Mouse (Mus musculus): Measurements from ENCODE around the gene Tmem95.

Tmem95 gene

DNA sequence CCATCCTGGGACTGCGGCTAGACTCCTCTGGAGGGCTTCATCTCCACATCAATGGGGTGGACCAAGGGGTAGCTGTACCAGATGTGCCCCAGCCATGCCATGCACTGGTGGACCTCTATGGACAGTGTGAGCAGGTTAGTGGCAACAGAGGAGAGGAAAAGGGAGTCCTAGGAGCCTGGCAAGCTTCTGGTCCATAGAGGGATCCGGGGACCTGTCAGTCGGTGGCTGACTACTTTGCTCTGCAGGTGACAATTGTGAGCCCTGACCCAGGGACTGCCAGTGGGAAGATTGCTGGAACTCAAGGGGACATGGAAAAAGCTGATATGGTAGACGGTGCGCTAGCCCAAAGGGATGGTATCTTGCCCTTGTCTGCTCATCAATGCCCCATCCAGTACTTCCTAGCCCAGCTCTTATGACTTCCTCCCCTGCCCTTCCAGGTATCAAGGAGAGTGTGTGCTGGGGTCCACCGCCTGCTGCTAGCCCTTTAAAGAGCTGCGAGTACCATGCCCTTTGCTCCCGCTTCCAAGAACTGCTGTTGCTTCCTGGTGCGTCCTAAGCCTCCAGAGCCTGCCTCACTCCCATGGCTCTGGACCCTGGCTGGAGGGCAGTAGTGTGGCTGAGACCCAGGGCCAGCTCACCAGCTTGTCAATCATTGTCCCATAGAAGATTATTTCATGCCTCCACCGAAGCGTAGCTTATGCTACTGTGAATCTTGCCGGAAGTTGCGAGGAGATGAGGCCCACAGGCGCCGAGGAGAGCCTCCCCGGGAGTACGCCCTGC, 33.2 kb upstream of the Tmem95 start:
- DNase-seq, result peak; percentile 87

DNA sequence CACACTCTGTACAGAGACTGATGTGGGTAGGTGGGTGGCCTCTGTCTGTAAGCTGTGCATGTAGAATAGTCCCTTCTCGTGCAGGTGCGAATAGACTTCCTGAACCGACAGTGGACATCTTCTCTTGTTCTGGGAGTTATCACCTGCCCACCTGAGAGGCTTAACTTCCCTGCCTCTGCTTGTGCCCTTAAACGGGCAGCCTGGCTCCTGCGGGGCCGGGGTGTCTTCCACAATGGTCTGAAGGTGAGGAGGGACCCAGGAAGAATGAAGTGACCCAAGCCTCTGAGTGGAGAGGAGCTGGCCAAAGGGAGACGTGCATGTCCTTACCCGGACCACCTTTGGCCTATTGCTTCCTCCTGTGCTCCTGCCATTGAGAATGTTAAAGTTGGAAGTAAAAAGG, 32.4 kb upstream of the Tmem95 start:
- DNase-seq, result peak; percentile 89

DNA sequence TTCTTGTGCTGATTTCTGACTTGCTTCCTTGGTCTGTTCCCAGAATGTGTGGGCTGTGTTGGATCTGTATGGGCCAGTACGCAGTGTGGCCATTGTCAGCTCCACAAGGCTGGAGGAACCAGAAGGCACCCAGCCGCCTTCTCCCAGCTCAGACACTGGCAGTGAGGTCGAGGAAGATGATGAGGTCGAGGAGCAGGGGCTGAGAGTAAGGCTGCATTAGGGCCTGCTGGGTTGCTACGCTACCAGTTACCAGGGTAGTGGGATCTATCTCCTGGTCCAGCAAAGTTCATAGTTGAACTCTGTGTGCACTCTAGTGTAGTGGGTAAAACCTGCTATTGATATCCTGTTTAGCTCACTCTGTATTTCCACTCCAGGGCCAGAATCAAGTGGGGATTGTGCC, 31.4 kb upstream of the Tmem95 start:
- peak; percentile 87 for DNase-seq

DNA sequence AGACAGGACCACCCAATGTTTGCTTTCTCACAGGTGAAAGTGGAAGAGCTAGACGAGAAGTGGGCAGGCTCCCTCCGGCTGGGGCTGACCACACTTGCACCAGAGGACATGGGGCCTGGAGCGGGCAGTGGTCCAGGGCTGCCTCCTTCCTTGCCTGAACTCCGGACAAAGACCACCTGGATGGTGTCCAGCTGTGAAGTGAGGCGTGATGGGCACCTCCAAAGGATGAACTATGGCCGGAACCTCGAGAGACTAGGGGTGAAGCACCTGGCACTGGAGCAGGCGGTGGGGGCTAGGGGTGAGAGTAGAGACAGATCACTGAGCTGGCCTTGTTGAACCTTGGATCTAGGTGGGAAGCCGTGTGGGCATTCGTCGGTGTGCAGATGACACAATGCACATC, 30.8 kb upstream of the Tmem95 start:
- peak; percentile 87 for DNase-seq

DNA sequence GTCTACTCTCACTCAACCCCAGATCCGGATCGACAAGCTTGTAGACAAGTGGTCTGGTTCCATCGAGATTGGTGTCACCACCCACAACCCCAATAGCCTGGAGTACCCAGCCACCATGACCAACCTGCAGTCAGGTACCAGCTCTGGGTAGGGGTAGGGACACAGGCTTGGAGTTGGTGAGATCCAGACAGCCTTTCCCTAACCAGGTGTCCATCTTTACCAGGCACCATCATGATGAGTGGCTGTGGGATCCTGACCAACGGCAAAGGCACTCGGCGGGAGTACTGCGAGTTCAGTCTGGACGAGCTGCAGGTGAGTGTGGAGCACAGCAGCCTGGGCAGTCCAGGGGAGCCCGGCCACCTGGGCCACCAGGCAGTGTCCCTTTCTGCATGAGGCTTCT, 26.5 kb upstream of the Tmem95 start:
- DNase-seq, result peak; percentile 91

DNA sequence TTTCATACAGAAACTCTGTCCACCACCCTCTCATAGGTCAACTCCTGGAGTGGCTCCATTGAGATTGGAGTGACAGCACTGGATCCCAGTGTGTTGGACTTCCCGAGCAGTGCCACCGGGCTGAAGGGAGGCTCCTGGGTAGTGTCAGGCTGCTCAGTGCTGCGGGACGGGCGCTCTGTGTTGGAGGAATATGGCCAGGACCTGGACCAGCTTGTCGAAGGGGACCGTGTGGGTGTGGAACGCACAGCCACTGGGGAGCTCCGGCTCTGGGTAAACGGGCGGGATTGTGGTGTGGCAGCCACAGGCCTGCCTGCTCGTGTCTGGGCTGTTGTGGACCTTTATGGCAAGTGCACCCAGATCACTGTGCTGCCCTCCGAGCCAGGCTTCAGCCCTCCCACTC, 25.2 kb upstream of the Tmem95 start:
- peak; percentile 94 for DNase-seq

DNA sequence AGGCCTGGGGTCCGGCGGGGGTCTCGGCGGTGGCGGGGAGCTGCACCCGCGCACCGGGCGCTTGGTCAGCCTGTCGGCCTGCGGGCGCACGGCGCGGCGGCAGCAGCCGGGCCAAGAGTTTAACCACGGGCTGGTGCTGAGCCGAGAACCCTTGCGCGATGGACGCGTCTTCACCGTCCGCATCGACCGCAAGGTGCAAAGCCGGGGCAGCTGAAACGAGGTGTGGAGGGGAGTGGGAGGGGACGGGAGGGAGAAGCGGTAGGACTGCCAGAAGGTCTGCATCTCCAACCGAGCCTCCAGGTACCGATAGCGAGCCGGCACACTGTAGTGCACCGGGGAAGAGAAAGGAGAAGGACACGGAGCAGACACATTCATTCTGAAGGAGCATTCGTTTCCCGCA, 24.2 kb upstream of the Tmem95 start:
- DNase-seq, result no peak

DNA sequence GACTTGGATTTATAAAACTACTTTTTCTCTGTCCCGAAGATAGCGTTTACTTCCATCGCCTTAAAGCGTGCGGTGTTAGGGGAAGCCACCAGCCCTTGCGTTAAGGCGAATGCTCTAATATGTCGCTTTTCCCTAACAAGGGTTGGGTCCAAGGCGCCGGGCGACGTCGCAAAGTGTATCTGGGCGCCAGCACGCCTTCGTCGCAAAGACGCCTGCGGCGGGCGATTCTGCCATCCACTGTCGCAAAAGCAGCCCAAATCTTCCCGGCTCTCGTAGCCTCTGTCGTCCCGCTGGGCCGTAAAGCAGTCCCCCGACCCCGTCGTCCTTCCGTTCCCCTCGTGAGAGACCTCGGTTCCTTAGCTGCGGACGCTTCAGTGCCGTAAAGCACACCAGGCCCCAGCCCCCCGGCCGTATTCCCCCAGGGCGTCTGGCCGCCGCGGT, 23.6 kb upstream of the Tmem95 start:
- peak; percentile 100 for DNase-seq

DNA sequence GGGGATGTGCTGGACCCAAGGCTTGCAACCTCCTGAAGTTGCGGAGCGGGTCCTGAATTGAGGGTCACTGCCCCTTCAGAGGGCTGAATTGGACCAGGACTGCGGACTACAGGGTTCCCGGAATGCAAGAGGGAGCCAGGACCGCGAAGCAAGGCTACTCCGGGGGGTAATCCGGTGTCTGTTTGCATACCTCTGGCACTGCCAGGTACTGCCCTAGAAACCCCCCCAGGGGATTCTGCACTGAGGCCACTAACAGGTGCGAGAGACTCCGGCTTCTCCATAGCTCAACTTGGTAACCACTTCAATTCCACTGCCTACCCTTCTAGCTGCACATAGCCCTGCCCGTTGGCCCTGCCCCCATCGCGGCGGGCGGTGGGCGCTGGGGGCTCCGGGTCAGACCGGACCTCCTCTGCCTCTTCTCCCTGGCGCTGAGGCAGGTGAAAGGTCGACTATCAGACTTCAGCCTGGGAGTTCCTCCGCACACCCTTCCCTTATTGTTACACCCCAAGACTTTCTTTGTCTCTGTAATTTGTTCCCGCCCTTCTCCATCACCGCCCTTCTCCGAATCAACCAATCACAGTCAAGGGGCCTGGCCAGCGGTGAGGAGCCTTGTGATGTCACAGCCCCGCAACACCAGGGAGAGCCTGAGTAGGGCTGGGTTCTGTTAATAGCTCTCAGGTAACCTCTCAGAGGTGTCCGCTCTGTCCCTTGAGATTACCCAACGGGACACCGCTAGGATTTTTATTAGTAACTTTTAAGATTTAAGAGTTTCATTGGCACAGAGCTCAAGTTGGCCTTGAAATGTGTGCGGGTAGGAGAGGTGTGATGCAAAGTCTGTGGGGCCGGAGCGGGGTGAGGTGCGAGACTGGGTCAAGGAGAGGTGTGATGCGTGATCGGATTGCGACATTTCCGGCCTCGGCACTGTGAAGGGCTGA, 22.9 kb upstream of the Tmem95 start, which contains the start of the genes 2810408A11Rik and Neurl4:
Gene 2810408A11Rik, minus strand, starts transcription at position 517 of the 935 bp plus-strand sequence.
Gene Neurl4, plus strand, starts transcription at position 602 of the 935 bp plus-strand sequence.
- DNase-seq, result peak; percentile 100

DNA sequence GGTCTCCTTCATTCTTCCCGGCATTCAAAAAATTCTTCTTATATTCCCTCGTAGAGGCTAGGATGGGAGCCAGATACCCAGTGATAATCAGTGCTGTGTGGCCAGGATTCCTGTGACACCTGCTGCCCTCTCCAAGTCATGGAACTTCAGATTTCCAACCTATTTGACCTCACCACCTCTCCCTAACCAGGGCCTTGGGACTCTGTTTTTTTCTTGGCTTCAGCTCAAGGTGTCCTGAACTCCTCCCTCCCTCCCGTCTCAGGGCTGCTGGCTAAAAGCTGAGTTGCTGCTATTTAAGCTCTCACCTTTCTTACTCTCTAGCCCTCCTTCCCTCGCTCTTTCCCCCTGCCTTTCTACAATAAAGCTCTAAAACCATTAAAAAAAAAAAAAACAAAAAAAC, 22.1 kb upstream of the Tmem95 start:
- no peak for DNase-seq

DNA sequence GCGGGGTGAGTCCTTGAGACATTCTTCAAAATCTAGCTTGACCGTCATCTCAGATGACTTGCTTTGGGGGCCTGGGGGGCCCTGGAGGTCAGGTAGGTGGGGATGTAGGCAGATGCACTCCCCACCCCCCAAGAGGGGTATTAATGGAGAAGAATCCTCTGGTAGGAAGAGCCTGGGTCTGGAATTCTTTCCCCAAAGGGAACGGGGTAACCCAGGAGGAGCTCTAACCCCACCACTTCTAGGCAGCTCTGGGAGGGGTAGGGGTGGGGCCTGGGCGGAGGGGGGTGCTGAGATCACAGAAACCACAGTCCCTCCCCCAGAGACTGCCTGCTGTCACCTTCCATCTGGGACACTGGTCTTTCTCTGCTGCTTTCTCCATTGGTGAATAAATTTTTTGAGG, 17.5 kb upstream of the Tmem95 start, which contains the start of gene Acap1:
Gene Acap1, minus strand, starts transcription at position 249 of the 400 bp plus-strand sequence.
- DNase-seq, result peak; percentile 87

DNA sequence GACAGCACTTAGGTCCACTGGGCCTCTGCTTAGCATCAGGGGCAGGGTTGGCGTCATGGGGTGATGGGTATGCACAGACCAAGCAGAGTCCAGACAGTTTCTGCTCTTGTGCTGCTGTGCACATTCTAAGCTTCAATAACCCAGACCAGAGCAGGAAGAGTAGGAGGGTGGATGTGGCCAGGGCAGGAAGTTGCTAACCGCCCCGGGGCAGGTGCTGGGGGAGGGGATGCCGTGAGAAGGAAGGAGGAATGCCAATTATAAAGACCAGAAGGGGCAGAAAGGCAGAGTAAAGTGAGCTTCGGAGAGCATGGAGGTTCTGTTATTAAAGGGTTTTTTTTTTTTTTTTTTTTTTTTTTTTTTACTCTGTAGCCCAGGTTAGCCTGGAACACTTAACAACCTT, 16.9 kb upstream of the Tmem95 start:
- DNase-seq, result peak; percentile 90

DNA sequence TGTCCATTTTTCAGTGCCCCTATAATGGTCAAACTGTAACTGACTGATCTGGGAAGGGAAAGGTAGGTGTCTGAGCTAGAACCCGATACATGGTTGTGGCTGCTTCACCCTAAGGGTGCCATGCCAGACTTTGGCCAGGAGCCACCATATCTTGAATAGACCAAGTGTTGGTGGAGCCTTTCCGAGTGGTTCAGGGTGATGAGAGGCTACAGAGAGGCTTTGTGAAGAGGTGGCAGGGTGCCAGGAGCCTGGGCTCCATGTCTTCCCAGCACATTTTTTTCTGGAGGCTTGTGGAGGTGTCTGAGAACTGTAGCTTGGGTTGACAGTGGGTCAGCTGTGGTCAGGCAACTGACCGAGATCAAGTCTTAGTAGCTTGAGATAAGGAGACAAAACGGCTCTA, 13.7 kb upstream of the Tmem95 start:
- DNase-seq, result peak; percentile 88

DNA sequence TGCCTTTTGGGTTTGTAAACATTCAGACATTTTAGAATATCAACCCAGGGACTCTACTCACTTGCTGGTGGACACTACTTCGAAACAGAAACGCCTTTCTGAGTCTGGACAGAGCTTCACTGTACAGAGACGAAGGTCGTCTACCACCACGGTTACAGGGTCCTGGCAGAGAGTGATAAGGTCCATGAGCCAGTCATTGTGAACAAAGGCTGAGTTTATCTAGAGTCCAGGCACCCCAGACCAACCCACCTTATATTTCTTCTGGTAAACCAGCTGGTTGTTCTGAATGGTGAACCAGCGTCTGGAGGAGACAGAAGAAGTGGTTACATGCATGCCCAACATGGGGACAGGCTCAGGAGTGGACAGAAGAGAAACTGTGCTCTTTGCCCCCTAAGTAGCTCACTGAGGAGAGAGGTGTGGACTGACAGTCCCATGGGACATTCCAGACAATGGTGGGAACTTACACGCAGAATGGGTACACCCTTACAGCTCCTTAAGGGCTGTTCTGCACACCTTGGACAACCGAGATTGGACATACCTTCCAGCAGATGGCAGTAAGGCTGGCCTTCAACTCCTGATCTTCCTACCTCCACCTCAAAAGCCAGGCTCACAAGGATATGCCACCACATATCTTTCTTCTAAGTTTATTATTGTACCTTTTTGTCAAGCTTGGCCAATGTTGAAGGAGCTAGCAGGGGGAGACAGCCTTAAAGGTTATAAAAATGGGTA, 9.3 kb upstream of the Tmem95 start:
- no peak for DNase-seq

DNA sequence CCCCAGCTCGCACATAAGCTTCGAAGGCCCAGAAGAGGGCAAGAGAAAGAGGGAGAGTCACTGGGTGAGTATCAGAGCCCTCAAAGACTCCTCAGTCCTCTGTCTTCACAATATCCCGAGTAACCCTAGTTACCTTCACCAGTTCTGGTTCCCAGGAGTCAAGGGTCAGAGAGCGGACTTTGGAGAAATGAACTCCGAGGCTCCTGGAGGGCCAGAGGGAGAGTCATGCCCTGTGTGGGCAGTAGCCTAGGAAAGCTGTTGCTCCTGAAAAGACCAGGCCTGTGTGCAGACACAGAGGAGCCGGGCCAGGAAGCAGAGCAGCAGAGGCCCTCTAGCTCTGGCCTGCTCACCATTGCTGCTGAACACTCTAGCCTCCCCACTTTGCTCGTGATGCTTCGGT, 6.8 kb upstream of the Tmem95 start:
- no peak for DNase-seq

DNA sequence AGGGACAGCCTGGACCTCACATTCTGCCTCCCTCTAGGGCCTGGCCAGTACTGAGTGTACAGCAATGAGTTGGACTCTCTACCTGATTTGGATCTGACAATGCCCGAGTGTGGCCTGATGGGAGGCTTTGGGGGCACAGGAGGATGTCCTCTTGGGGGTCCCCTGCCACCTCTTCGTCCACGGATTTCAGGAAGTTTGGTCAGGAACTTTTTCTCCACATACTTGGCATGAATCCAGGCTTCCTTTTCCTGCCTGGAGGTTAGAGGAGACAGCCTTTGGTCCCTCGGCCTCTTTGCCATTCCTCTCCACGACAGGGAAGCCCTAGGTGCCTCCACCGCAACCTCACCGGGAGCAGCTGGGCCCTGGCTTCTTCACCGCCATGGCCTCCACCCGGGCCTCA, 6.4 kb upstream of the Tmem95 start:
- no peak for DNase-seq

DNA sequence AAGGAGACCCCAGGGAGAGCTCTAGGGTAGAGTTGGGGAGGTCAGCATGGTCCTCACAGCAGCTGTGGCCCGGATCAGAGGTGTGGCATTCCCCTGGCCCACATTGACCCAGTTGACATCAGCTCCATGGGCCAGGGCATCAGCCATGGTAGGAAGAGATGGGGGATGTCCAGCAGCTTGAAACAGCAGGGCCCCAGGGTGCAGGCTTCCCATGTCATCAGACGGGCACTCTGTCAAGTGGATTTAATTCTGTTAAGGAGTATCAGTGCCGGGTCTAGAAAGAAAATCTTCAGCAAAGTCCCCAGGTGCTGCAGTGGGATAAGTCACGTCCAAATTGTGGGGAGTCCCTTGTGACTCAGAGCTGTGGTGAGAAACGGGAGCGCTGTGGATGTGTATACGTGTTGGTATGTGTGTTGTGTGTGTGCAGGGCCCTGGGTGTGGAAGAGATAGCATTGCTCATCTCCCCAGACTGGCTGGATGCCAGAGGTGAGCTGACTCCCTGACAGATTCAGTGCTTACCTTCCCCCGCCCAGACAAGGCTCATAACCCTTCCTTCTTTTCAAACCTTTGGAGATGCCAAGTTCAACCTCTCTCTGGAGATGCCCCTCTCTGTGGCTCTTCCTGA, 5.8 kb upstream of the Tmem95 start:
- DNase-seq, result peak; percentile 93

DNA sequence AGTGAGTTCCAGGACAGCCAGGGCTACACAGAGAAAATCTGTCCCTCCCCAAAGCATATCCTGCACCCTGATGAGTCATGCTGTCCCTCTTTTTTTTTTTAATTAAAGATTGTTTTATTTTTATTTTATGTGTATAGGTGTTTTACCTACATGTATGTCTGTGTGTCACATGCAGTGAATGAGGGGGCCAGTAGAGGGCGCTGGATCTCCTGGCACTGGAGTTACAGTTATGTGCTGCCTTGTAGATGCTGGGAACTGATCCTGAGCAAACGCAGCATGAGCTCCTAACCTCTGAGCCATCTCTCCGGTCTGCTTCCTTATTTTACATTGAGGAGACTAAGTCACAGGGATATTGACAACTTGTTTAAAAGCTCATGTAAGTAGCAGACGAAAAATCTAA, 5.2 kb upstream of the Tmem95 start:
- DNase-seq, result peak; percentile 90

DNA sequence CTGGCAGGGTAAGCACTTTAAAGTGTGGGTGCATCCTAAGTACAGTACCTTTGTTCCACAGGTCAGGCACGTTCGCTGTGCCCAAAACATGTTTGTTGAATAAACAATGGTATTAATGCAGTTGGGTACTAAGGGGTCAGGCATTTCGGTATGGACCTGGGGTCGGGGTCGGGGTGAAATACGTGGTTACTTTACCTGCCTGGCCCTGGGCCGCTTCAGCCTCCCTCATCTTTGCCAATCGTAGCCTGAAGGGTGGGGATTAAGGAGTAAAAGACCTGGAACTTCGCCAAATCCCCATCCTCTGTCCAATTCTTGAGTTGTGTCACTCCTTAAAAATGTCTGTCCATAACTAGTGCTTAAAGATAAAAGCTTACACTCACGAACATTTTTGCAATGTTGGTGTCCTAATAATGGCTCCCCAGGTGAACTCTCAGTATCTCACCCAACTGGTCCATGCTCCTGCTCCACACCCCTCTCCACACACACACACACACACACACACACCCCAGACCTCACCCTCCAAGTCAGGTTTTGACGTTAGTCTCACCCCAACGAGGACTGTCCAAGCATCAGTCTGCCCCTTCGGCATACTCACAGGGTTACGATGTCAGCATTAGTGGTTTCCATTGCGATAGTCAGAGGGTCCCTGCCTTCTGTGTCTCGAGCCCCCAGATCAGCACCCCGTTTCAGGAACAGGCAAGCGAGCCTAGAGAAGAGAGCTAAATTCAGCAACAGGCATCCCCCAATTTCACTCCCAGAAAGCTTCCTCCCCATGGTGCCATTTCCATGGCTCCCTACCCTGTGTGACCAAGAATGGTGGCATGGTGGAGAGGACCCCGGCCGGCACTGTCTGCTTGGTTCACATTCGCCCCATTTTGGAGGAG, 4.2 kb upstream of the Tmem95 start:
- DNase-seq, result peak; percentile 94

DNA sequence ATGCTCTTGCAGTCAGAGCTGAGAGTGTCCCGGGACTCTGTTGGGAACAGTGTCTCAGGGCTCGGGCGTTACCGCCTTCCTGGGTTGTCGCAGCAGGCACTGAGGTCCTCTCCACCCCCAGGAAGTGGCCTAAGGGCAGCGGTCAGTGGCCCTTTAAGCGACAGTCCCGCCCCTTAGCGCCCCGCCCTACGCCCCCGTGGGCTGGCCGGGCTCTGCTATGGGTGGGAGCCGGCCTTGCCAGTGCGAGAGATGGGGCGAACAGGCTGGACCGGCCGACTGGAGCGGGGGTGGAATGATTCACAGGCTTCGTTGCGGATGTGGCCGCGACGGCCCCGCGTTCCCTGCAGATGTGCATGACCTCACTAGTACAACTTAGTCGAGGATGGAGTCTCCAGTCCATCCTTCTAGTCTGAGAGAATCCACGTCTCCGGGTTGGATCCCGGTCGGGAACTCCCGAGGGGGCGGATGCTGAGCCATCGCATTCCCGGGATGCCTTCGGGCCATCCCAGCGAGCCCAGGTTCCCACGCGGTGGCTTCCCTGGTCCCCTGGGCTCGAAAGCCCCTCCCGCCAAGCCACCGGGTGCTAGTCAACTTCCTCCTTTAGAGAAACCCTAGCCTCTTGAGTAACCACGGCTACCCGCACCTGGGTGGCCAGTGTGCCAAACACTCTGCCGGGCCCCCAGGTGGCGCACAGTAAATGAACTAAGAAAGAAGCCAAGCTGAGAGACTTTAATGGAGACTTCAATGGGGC, 3.2 kb upstream of the Tmem95 start, which contains the start of gene Kctd11:
Gene Kctd11, minus strand, starts transcription at position 554 of the 751 bp plus-strand sequence.
- peak; percentile 100 for DNase-seq

DNA sequence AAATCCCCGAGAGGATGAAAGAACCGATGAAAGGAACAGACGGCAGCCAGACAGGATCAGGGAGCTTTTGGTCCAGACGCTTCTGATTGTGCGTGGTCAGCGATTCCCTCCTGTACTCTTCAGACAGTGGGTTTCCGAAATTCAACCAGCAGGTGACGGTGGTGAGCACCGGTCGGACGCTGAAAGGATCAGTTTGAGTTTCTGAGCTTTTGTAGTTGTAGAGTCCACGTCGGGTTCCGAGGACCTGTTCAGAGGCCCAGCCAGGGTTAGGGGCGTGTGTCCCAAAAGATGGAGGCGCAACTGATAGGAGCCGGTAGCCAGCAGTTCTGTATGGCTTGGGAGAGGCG, 2.7 kb upstream of the Tmem95 start:
- no peak for DNase-seq

Data from heart, adult 11 months (tissue).